Mouse (Mus musculus) lung, adult 2 months (tissue): ENCODE results near the gene Ncoa3.

Source experiments
- CTCF ChIP-seq: fragments of 200-500 bp; IDR thresholded peaks from 2 replicates; pipeline ENCODE4 v1.5.1; 2011; ENCODE audit warnings: mild to moderate bottlenecking, low read length, control low read depth; ENCODE audit not compliant: insufficient read depth
- POLR2A ChIP-seq: fragments of 200-500 bp; IDR thresholded peaks from 2 replicates; pipeline ENCODE4 v1.6.1; 2011; ENCODE audit warnings: low read depth, mild to moderate bottlenecking, control low read depth, low read length, borderline replicate concordance; ENCODE audit errors: extremely low read depth

DNA sequence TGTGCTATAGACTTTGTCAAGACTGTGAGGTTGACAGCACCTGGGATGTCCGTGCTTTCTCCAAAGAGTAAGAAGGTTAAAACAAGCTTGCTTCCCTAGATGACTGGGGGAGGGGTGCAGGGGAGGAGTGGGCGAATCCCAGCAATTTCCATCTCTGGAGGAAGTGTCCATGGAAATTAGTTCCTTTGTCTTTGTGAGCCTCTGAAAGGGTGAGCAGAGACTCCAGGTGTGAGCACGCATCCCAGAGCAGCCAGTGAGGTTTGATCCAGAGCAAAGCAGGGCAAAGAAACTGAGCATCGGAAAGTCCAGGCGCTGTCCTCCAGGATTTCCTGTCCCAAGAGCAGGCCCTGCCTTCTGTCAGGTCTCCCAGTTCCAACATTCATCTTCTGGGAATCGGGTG, 81.9 kb downstream of the Ncoa3 start:
- no peak for TF ChIP-seq POLR2A
- TF ChIP-seq CTCF: no peak
